Mouse (Mus musculus) brown adipose tissue, adult 24 weeks (tissue): ENCODE measurements around the gene Sult1d1. TPM values are rescaled to one million over a fixed set of nuclear protein-coding genes. Genes with fewer than 3 reads are reported as not detected.

ENCODE experiments used
- H3K27ac ChIP-seq: fragments of 200-500 bp; replicated peaks from 2 replicates; pipeline ENCODE4 v1.5.1; 2012; ENCODE audit warnings: low read depth, mild to moderate bottlenecking, low read length
- H3K4me1 ChIP-seq: fragments of 200-500 bp; 2 replicates; pipeline ENCODE4 v1.6.1; 2012; ENCODE audit warnings: low read length, mixed read lengths; ENCODE audit not compliant: control insufficient read depth, insufficient read depth, insufficient read length
- H3K4me3 ChIP-seq: fragments of 200-500 bp; 2 replicates; pipeline ENCODE4 v1.5.1; 2012; ENCODE audit warnings: low read depth, mild to moderate bottlenecking, low read length, moderate library complexity; ENCODE audit not compliant: insufficient read depth
- polyA plus RNA-seq: library from polyadenylated mRNA; stranded (reverse); fragments of >200 nt; gene quantifications from 2 replicates; pipeline ENCODE4 v1.2.4, GENCODE M21; 2012; ENCODE audit not compliant: missing spikeins, insufficient read depth, insufficient read length

The Sult1d1 gene
- not detected in 2 replicates for polyA plus RNA-seq

DNA sequence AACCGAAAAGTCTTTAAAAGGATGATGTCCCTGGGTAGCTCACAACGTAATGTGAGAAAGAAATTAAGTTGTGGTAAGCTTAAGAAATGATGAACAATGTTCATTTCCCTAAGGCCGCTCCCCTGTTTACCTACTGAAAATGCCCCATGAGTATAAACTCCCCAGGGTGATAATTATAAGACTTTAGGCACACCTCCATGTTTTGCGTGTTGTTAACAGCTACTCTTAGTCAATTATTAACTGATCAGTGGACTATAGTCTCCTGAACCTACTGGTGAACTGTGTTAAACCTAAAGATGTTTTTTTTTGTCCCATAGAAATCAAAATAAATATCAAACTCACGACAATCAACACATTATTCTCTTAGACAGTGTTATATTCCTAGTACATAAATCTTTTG is at the start of gene Sult1d1:
Gene Sult1d1 (minus strand): TSS at position 183 of the 400 bp plus-strand sequence.
- Histone ChIP-seq H3K27ac (no peak within 1 kb of the TSS), H3K4me1 (no peaks in the 10 kb centered on the region), H3K4me3 (no peak within 1 kb of the TSS)

DNA sequence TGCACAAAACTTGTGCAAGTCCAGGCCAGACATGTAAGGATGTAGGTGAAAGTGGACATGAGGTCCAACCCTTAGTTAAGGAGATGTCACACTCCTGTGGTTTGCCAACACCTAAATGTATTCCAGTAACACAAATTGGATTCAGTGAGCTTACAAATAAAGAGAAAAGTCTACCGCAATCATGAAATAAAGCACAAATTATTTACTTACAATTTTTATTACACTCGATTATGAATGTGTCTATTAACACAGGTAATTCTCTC is 46.2 kb upstream of the Sult1d1 start:
- Histone ChIP-seq H3K27ac (no peak overlapping the region), H3K4me3 (no peak overlapping the region), H3K4me1 (no peaks in the 10 kb centered on the region)

DNA sequence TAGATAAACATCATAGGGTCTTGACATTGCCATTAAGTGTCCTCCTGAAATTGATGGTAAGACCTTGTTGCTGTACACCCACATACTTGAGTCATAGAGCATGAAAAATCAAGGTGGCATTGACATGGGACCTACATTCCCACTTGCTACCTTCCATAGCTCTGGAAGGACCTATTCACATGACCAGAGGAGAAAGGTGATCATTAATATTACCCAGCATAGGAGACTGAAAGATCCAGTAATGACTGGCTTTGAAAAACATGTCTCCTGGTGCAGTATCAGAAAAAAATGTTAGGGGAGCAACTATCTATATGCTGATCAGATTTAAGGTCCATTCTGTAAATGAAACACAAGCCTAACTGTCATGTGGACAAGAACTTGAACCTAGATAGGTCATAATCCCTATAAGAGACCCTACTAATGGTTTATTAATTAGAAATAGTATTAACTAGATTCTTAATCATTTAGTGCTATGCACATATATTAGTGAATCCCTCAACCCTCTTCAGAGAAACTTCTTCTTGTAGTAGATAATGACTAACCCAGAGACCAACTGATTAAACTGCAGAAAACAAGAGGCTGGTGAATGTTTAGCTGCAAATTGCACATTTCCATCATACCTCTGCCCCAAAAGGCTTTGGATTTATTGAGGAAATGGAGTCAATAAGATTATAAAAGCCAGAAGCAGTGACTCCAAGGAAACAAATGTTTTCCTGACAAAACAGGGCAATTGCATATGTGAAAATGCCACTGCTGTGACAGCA is 45.7 kb upstream of the Sult1d1 start:
- Histone ChIP-seq H3K4me1 (no peaks in the 10 kb centered on the region), H3K27ac (no peak overlapping the region), H3K4me3 (no peak overlapping the region)

DNA sequence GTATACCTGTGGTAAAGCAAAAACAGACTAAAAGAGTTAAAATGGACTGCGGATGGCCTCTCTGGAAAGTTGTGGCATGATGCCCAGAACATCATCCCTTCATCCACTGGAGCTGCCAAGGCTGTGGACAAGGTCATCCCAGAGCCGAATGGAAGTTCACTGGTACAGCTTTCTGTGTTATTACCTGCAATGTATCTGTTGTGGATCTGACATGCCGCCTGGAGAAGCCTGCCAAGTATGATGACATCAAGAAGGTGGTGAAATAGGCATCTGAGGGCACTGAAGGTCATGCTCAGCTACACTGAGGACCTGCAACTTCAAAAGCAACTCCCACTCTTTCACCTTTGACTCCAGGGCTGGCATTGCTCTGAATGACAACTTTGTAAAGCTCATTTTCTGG is 32.2 kb upstream of the Sult1d1 start:
- no peaks in the 10 kb centered on the region for H3K4me1 ChIP-seq
- no peak overlapping the region for H3K4me3 ChIP-seq
- 0 out of 2 replicates have a peak overlapping the region, but pooled peaks have one; percentile 26 for H3K27ac ChIP-seq

DNA sequence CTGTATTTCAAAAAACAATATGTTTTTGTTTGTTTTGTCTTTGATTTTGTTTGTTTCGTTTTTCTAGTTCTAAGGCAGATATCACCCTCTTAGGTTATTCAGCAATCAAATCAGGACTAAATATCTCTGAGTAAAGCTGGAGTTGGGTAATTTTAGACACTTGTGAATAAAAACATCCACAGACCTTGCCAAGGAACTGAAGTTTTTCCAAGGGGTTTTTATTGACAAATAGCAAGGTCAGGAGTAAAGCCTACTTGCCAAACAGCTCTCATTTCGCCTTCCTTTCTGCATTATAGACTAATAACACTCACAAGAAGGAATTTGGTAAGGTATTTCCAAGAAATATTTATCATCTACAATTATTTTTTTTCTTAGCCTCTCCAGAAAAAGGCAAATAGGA is 29.1 kb upstream of the Sult1d1 start:
- no peak overlapping the region for H3K27ac ChIP-seq
- no peaks in the 10 kb centered on the region for H3K4me1 ChIP-seq
- no peak overlapping the region for H3K4me3 ChIP-seq

DNA sequence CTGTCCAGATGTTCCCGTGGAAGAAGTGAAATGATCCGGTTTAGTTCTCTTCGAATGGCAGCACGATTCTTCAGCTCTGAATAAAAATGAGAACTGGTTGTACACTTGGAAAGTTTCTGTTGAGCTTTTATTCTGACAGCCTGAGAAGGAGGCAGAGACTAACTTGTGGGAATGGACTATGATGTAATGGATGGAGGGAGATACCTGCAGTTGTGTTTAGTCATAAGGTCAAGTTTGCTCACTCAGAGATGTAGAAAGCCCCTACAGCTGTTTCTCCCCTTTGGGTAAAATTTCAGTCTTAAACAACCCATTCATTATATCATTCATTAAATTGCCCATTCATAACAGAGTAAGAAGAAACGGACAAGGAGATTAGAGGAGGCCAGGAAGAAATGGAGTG is 22.7 kb upstream of the Sult1d1 start, which contains the start of gene Sult1e1:
Gene Sult1e1 (minus strand): TSS at position 101 of the 400 bp plus-strand sequence.
- Histone ChIP-seq H3K4me3 (no peak within 1 kb of the TSS), H3K27ac (no peak within 1 kb of the TSS), H3K4me1 (no peaks in the 10 kb centered on the region)

DNA sequence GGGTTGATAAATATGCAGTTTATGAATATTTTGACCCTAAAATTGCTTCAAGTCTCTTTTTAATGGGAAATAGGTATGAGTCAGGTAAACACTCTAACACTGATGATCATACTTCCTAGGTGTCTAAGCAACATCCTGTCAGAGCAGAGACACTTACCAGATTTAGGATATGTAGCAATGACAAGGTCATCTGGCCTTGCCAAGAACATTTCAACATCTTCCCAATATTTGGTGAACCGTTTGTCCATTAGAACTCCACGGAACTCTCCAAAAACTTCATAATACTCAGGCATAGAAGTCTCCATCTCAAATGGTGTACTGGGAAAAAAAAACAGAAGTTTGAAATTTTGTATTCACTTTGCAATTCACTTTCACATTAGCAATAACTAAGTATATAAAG is 21.1 kb upstream of the Sult1d1 start:
- Histone ChIP-seq H3K4me3 (no peak overlapping the region), H3K4me1 (no peaks in the 10 kb centered on the region; the same call in 1 of the 2 replicates), H3K27ac (no peak overlapping the region)

DNA sequence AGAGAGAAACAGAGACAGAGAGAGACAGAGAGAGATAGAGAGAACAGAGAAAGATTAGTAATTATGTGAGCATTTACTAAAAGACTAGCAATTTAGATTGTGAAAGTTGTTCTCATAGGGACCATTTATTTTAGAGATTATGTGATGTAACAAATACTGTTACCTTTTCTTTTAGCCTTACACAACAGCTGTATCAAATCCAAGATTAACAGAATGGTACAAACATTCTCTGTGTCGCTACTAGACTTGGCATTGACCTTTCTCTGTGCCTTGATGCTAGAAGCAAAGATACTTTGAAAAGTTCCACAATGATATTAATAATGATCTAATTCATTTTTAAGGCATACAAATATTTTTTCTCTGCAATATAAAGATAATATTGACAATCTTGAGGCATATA is 11.6 kb upstream of the Sult1d1 start:
- Histone ChIP-seq H3K27ac (no peak overlapping the region), H3K4me1 (no peaks in the 10 kb centered on the region; the same call in 1 of the 2 replicates), H3K4me3 (no peak overlapping the region)

DNA sequence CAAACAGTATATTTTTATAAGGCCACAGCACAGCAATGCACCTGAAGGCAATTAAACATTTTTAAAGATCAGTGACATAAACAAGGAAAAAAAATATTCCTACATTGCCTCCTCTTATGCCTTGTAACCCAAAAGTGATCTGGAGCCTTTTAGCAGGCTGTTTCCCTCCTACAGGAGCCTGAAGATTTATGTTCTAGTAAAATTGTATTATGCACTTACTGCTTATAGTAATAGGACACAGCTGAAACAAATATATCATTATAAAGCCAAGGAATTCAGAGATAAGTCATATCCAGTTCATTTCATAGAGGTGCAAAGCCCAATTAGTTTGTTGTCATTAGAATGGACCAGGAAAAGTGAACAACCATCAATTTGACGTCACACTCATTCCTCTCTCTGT is 5.3 kb upstream of the Sult1d1 start:
- Histone ChIP-seq H3K4me1 (no peaks in the 10 kb centered on the region), H3K27ac (no peak overlapping the region)

DNA sequence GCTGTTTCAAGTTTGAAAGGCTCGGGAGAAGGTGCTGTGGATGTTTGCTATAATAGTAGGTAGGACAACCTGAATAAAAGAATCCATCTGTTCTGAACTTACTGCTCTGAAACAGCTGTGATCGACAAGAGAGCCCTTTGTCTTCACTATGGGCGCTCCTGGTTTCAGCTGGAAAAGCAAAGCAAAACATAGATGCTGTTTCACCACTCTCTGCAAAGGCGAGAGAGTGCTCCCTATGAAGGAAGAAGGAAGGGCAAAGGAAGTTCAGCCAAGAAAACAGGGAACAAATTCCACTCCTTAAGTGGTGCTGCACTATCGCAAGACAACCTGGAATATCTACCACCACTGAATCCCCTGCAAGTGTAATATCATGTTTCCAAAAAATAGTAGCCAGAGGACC is 4.7 kb upstream of the Sult1d1 start:
- Histone ChIP-seq H3K4me3 (no peak overlapping the region), H3K27ac (no peak overlapping the region; the same call in 1 of the 2 replicates)

More for the DNA sequence above, 5.3 kb upstream of the Sult1d1 start:
- no peak overlapping the region for H3K4me3 ChIP-seq

DNA sequence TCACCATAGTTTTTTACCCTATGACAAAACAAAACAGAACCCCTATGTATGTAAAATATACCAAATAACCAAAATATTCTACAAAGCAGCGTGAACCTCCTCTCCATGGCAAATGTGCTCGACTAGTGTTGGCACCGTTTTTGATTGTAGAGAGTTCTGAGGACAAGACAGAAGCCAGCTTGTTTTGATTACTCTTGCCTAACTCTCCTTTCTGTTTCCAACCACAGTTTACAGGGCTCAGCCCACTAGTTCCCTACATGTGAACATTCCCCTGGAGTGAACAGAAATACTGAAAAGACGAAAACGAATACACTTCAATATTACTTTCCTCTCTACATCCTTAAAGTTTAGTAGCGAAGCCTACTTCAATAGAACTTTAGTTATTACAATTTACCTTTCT is 4.0 kb upstream of the Sult1d1 start:
- H3K4me3 ChIP-seq, result no peak overlapping the region
- no peaks in the 10 kb centered on the region for H3K4me1 ChIP-seq
- no peak overlapping the region for H3K27ac ChIP-seq

More for the DNA sequence above, 4.7 kb upstream of the Sult1d1 start:
- no peaks in the 10 kb centered on the region for H3K4me1 ChIP-seq

DNA sequence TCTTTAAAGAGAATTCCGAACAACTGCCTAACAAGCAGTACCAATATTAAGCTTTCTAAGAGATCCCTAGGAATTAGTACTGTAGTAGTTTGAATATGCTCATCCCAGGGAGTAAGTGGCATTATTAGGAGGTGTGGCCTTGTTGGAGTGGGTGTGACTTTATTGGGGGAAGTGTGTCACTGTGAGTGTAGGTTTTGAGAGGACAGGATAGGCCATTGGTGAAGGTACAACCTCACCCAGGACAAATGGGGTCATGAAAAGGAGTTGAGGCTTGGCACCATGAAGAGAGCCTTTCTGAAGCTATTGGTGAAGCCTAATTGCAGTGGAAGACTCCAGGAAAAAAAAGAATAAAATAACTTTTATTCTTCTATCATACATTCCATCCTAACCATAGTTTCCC is 1.5 kb downstream of the Sult1d1 start:
- H3K4me3 ChIP-seq, result no peak overlapping the region
- H3K4me1 ChIP-seq, result no peaks in the 10 kb centered on the region
- no peak overlapping the region for H3K27ac ChIP-seq

DNA sequence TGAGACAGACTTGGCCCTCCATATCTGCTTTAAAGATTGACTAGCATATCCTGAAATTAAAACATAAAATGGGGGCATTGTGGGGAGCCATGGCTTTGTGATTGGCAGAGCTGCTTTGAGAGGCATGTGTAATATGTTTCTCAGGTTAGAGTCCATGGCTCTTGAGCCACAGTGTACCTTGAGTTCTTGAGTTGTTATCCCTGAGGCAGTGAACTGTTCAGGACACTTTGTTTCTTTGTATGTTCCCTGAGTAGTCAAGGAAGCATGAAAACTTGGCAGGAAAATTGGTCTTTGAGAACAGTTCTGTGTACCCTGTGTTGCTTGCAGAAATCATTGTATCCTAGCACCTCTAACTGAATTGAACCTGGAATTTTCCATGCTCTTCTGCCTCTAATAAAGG is 5.9 kb downstream of the Sult1d1 start:
- Histone ChIP-seq H3K27ac (no peak overlapping the region), H3K4me1 (no peaks in the 10 kb centered on the region), H3K4me3 (no peak overlapping the region)

DNA sequence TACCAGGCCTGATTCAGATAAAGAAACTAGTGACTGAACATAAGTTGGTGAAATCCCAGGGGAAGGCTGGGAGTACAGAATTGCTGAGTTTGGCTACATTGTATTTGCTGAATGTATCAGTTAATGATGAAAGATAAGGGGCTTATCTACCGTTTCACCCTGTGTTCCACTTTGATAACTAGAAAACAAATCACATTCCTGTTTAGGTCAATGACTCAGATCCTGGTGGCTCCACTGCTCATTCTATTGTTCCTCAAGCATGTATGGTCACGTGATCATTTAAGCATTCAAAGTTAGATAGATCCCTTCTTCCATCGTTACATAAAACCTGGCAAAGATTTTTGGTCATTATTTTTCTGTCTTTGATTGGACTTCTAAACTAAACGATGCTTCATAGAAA is 6.3 kb downstream of the Sult1d1 start:
- Histone ChIP-seq H3K4me1 (no peaks in the 10 kb centered on the region), H3K4me3 (no peak overlapping the region), H3K27ac (no peak overlapping the region)

DNA sequence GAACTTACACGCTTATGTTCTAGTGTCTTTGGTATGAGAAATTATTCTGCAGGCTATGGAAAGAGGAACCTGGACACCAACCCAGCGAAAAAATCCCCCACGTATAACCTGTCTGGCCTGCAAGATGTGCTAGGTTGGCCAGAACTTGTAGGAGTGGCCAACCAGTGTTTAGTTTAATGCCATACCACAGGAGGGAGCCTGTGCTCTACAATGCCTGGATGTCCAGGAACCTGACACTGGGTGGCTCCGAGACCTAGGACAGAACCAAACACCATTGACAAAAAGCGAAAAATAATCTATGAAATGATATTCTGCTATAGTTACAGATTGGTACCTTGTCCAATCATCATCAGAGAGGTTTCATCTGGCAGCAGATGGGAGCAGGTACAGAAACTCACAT is 8.7 kb downstream of the Sult1d1 start:
- Histone ChIP-seq H3K4me1 (no peaks in the 10 kb centered on the region), H3K27ac (no peak overlapping the region), H3K4me3 (no peak overlapping the region)

DNA sequence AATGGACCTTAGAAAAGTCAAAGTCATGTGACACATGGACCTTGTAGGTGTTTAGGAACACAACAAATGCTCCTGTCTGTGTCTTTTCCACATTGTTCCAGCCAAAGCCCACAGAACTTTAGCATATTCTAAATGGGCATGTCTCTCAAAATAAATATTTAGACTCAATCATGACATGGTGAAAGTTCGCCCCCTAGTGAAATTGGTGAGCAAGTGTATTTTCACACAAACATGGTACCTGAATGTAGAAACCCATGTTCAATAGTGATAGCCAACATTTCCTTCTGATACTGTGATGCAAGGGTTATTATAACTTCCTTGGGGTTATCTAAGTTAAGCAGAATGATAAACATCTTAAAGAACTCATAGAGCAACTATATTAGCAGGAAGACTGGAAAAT is 17.9 kb downstream of the Sult1d1 start:
- H3K4me3 ChIP-seq, result no peak overlapping the region

More for the DNA sequence above, 17.9 kb downstream of the Sult1d1 start:
- H3K4me1 ChIP-seq, result no peaks in the 10 kb centered on the region
- no peak overlapping the region for H3K27ac ChIP-seq
